Mouse (Mus musculus): ENCODE data around the gene Bin2. TPM values are rescaled to one million over a fixed set of nuclear protein-coding genes. Genes with fewer than 3 reads are reported as not detected.

Gene Bin2
- polyA plus RNA-seq, 1 experiment from 2014 or later: 10.3 TPM

DNA sequence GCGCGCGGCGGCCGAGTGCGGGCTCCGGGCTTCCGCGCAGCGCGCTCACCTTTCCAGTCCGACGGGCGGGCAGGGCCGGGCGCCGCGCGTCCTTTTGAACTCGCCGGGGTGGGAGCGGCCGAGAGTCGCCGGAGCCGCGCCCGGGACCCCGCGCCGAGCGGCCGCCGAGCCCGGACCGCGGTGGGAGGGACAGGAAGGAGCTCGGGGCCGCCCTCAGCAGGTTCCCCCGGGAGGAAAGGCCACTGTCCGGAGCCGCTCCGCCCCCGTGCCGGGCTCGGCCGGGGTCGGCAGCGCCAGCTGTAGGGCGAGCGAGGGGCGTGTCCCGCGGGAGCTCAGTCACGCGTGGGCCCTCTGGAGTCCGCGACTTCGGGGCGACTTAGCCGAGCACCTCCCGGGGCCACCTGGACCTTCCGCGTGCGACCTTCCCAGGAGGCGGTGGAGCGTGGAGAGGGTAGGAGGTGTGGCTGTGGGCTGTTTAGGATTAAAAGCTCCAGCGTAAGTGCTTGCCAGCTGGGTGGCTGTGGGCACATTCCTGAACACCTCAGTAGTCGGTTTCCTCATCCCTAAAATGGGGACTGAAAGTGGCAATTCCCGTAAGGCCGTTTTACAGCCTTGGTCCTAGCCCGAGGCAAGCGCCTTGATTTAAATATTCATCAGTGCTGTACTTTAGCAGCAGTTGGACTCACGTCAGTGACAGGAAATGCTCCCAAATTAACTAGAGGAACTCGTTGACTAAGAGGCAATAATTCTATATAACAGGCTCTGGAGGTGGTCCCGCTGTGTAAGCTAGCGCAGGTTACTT is 32.5 kb downstream of the Bin2 start, which contains the start of gene Smagp:
TSS of gene Smagp (minus strand) at position 241 of the 802 bp plus-strand sequence.
- DNase-seq (ENCODE audit: low spot score): no peak
- H3K4me1 ChIP-seq: peaks cover 52% of the 10 kb centered on the region
- peak within 1 kb of the TSS; percentile 82 for H3K27ac ChIP-seq
- no peaks in the 10 kb centered on the region for H3K9me3 ChIP-seq
- H3K36me3 ChIP-seq: no peaks in the 10 kb centered on the region
- under 1% methylated on average over 77 of the region's 77 CpGs for WGBS
- H3K4me3 ChIP-seq: peak within 1 kb of the TSS; percentile 73
- H3K27me3 ChIP-seq (ENCODE audit: insufficient read depth, poor library complexity, severe bottlenecking): peaks cover 55% of the 10 kb centered on the region

- peak overlapping the region; percentile 82 for H3K27ac ChIP-seq
- H3K36me3 ChIP-seq: no peaks in the 10 kb centered on the region
- H3K9me3 ChIP-seq: no peaks in the 10 kb centered on the region
- peak overlapping the region; percentile 73 for H3K4me3 ChIP-seq
- H3K27me3 ChIP-seq (ENCODE audit: insufficient read depth, poor library complexity, severe bottlenecking): peaks cover 55% of the 10 kb centered on the region
- H3K4me1 ChIP-seq: peaks cover 46% of the 10 kb centered on the region
- DNase-seq (ENCODE audit: low spot score): no peak
- whole genome bisulfite sequencing: 2% methylated on average over 38 of the region's 38 CpGs
Measured at GRCm38 (mm10) chr15:100635851-100636645, 33.3 kb downstream of the Bin2 start.

GRCm38 (mm10) chr15:100635239-100635638 is 34.1 kb downstream of the Bin2 start:
- Histone ChIP-seq H3K4me3 (peak overlapping the region; percentile 73; the same call in 1 of the 2 replicates), H3K9me3 (no peaks in the 10 kb centered on the region), H3K4me1 (peaks cover 38% of the 10 kb centered on the region), H3K27ac (no peak overlapping the region), H3K27me3 (ENCODE audit: insufficient read depth, poor library complexity, severe bottlenecking) (peaks cover 55% of the 10 kb centered on the region), H3K36me3 (no peaks in the 10 kb centered on the region)
- DNase-seq (ENCODE audit: low spot score): no peak
- WGBS: 8% methylated on average over 9 of the region's 9 CpGs

- DNase-seq (ENCODE audit: low spot score): no peak
- Histone ChIP-seq H3K4me1 (peaks cover 33% of the 10 kb centered on the region), H3K4me3 (no peak overlapping the region), H3K27me3 (ENCODE audit: insufficient read depth, poor library complexity, severe bottlenecking) (peaks cover 48% of the 10 kb centered on the region), H3K36me3 (no peaks in the 10 kb centered on the region), H3K27ac (no peak overlapping the region), H3K9me3 (no peaks in the 10 kb centered on the region)
- WGBS: 82% methylated on average over 10 of the region's 10 CpGs
Measured at GRCm38 (mm10) chr15:100633341-100633740, 36.0 kb downstream of the Bin2 start.

DNA sequence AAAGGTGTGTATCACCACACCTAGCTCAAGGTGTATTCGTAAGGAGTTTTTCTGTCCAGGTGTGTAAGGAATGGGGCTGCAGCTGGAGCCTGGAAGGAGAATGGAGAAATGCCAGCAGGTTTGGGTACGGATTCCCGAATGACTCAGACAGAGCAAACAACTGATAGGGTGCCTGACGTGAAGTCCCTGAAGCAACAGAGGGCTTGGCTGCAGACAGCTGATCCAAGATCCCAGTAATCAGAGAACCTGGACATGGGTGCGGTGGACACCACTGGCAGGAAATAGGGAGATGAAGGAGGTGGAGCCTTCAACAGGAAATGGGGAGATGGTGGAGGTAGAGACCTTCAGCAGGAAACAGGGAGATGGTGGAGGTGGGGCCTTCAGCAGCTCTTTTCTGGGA is 37.0 kb downstream of the Bin2 start:
- peaks cover 38% of the 10 kb centered on the region for H3K27me3 ChIP-seq (ENCODE audit: insufficient read depth, poor library complexity, severe bottlenecking)

GRCm38 (mm10) chr15:100631454-100632170 is 37.7 kb downstream of the Bin2 start:
- Histone ChIP-seq H3K9me3 (no peaks in the 10 kb centered on the region), H3K4me3 (no peak overlapping the region), H3K27ac (no peak overlapping the region), H3K27me3 (ENCODE audit: insufficient read depth, poor library complexity, severe bottlenecking) (peaks cover 31% of the 10 kb centered on the region), H3K36me3 (no peaks in the 10 kb centered on the region), H3K4me1 (peaks cover 29% of the 10 kb centered on the region)
- WGBS: 75% methylated on average over 12 of the region's 12 CpGs
- no peak for DNase-seq (ENCODE audit: low spot score)

More for the DNA sequence above, 37.0 kb downstream of the Bin2 start:
- WGBS: 60% methylated on average over 5 of the region's 5 CpGs
- Histone ChIP-seq H3K27ac (no peak overlapping the region), H3K4me3 (no peak overlapping the region), H3K36me3 (no peaks in the 10 kb centered on the region), H3K9me3 (no peaks in the 10 kb centered on the region), H3K4me1 (peaks cover 34% of the 10 kb centered on the region)
- DNase-seq (ENCODE audit: low spot score): no peak

- no peak overlapping the region for H3K27ac ChIP-seq
- no peaks in the 10 kb centered on the region for H3K9me3 ChIP-seq
- H3K36me3 ChIP-seq: no peaks in the 10 kb centered on the region
- 76% methylated on average over 3 of the region's 3 CpGs for WGBS
- peaks cover 16% of the 10 kb centered on the region for H3K27me3 ChIP-seq (ENCODE audit: insufficient read depth, poor library complexity, severe bottlenecking)
- peaks cover 19% of the 10 kb centered on the region for H3K4me1 ChIP-seq
- DNase-seq (ENCODE audit: low spot score): no peak
- no peak overlapping the region for H3K4me3 ChIP-seq
Measured at GRCm38 (mm10) chr15:100630126-100630525, 39.2 kb downstream of the Bin2 start.

DNA sequence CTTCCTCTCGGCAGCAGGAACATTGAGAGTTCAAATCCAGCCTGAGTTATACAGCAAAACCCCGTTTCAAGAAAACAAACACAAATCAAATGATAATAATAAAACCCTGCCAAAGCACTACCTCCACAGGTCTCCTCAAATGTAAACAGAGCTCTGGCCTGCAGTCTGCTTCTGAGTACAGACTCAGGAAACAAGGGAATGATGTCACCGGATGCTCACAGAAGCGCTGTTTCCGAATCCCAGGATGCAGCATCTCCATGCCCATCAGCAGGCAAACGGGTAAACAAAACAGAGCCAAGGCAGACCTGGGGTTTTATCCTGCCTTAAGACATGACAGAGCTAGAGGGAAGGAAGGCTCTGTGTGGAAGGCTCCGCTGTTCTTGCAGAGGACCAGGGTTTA is 40.6 kb downstream of the Bin2 start:
- Histone ChIP-seq H3K27ac (peak overlapping the region; percentile 57; the same call in 1 of the 2 replicates), H3K36me3 (no peaks in the 10 kb centered on the region), H3K27me3 (ENCODE audit: insufficient read depth, poor library complexity, severe bottlenecking) (peaks cover 5% of the 10 kb centered on the region; the same call in 1 of the 2 replicates), H3K9me3 (no peaks in the 10 kb centered on the region), H3K4me3 (no peak overlapping the region), H3K4me1 (peaks cover 21% of the 10 kb centered on the region)
- 47% methylated on average over 7 of the region's 7 CpGs for WGBS
- no peak for DNase-seq (ENCODE audit: low spot score)

DNA sequence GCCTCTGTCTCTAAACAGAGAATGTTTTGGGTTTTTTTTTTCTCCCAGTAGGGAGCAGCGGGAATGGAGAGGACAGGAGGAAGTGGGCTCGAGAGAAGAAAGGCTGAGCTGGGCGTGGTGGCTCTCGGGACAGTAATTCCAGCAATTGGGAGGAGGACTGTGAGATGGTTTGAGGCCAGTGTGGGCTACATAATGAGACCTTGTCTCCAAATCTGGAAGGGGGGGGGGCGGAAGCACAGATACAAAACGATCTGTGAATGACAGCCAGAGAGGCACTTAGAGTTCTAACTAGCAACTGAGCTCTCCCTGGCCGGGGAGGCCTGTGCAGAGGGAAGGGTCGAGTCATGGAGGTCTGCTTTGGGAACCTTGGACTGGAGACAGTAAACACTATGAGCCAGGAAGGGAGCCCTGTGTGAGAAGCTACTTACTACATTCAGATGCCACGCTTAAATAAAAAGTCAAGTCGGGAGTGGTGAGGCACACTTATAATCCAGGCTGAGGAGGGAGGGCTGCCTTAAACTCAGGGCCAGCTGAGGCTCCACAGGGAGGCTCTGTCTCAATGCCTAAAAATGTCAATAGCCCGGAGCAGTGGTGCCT is 41.5 kb downstream of the Bin2 start:
- no peaks in the 10 kb centered on the region for H3K36me3 ChIP-seq
- peak overlapping the region; percentile 57; the same call in 1 of the 2 replicates for H3K27ac ChIP-seq
- H3K9me3 ChIP-seq: no peaks in the 10 kb centered on the region
- no peak for DNase-seq (ENCODE audit: low spot score)
- 8% methylated on average over 11 of the region's 11 CpGs for WGBS
- peak overlapping the region; percentile 29; the same call in 1 of the 2 replicates for H3K4me3 ChIP-seq
- H3K4me1 ChIP-seq: peaks cover 18% of the 10 kb centered on the region
- no peaks in the 10 kb centered on the region for H3K27me3 ChIP-seq (ENCODE audit: insufficient read depth, poor library complexity, severe bottlenecking)

DNA sequence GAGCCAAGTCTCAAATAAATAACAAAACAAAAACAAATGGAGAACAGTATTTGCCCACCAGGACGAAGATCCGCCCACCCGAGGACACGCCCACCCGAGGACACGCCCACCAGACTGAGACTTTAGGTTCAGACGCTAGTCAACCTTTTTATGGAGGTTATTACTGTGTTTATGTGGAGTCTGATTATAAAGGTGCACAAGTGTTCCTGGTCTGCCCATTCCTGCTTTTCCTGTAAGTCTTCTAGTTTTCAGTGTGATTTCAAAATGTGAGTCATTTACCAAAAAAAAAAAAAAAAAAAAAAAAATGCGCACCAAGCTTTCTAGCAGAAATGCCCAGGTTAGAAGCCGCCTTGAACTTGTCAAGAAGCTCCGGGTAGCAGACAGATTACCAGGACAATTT is 42.1 kb downstream of the Bin2 start:
- H3K27me3 ChIP-seq (ENCODE audit: insufficient read depth, poor library complexity, severe bottlenecking): no peaks in the 10 kb centered on the region
- H3K36me3 ChIP-seq: 0 out of 2 replicates have a peak, but pooled peaks cover 2% of the 10 kb centered on the region
- 18% methylated on average over 10 of the region's 10 CpGs for WGBS
- H3K4me1 ChIP-seq: peaks cover 12% of the 10 kb centered on the region
- no peak overlapping the region for H3K4me3 ChIP-seq
- DNase-seq (ENCODE audit: low spot score): no peak
- H3K27ac ChIP-seq: 0 out of 2 replicates have a peak overlapping the region, but pooled peaks have one; percentile 57
- no peaks in the 10 kb centered on the region for H3K9me3 ChIP-seq

DNA sequence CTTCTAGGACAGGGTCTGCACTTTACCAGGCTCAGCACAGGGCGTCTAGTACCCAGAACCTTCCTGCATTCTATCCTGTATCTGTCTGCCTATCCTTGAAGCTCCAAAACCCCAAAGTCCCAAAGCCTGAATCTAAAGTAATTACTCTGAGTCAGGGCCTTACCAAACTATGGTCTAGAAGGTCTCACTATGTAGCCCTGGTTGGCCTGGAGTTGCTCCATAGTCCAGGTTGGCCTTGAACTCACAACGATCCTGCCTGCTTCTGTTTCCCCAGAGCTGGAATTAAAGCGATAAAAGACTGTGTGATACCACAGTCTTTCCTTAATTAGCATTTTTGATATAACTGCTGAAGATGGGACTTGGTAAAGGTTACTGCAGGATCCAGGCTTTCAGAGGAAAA is 44.9 kb downstream of the Bin2 start:
- Histone ChIP-seq H3K9me3 (no peaks in the 10 kb centered on the region), H3K27me3 (ENCODE audit: insufficient read depth, poor library complexity, severe bottlenecking) (no peaks in the 10 kb centered on the region), H3K27ac (no peak overlapping the region), H3K36me3 (peaks cover 17% of the 10 kb centered on the region), H3K4me3 (no peak overlapping the region), H3K4me1 (peaks cover 12% of the 10 kb centered on the region)
- WGBS: 88% methylated on average over 3 of the region's 3 CpGs
- no peak for DNase-seq (ENCODE audit: low spot score)

GRCm38 (mm10) chr15:100623754-100624153 is 45.6 kb downstream of the Bin2 start:
- Histone ChIP-seq H3K9me3 (no peaks in the 10 kb centered on the region), H3K27me3 (ENCODE audit: insufficient read depth, poor library complexity, severe bottlenecking) (no peaks in the 10 kb centered on the region), H3K4me3 (no peak overlapping the region), H3K4me1 (peaks cover 12% of the 10 kb centered on the region), H3K27ac (no peak overlapping the region), H3K36me3 (peaks cover 24% of the 10 kb centered on the region)
- WGBS: 80% methylated on average over 9 of the region's 9 CpGs
- DNase-seq (ENCODE audit: low spot score): no peak
